Mouse (Mus musculus): ENCODE results near the gene Slc18b1. TPM values are rescaled to one million over a fixed set of nuclear protein-coding genes. Genes with fewer than 3 reads are reported as not detected.

Slc18b1 gene
- total and polyA plus RNA-seq, 2 experiments, result 3.0 to 11.4 TPM

DNA sequence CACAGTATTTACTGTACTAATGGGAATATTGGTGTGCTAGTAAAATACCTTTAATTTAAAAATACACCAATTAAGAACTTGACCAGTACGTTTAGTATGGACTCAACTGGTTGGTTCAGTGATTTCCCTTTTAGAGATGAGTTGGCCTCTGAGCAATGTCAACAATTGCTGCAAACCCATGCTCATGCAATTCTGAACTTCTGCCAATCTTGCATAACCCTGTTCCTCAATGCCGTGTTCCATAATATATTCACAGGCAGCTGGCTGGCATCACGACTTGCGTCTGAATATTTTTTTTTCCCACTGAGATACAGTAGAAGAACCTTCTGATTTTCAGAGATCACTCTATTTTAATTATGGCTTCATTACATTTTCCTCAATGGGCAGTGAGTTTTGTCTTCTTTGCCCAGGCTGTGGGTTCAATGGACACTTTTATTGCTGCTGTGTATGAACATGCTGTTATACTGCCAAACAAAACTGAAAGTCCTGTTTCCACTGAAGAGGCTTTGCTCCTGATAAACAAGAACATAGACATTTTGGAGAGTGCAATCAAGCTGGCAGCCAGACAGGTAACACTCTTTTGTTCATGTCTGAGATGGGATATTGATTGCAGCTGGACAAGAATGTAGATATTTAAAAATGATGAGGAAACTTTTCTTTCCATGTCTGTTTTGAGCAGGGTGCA is 54.6 kb downstream of the Slc18b1 start, which contains the start of gene Vnn3:
TSS of gene Vnn3 (plus strand) at position 235 of the 685 bp plus-strand sequence.
- Histone ChIP-seq H3K27ac (replicated peaks; ENCODE audit: insufficient read depth, low read depth, low read length) (peak within 1 kb of the TSS; percentile 78), H3K27me3 (ENCODE audit: control insufficient read depth, insufficient read depth, low read length) (no peaks in the 10 kb centered on the region), H3K4me1 (ENCODE audit: control insufficient read depth, insufficient read depth, low read length) (peaks cover 12% of the 10 kb centered on the region), H3K9ac (ENCODE audit: low read depth, low read length) (peak within 1 kb of the TSS; percentile 58), H3K36me3 (ENCODE audit: control insufficient read depth, insufficient read depth, low read length) (no peaks in the 10 kb centered on the region), H3K79me2 (ENCODE audit: control insufficient read depth, insufficient read depth, low read length) (no peaks in the 10 kb centered on the region; the same call in 1 of the 2 replicates), H3K4me3 (ENCODE audit: insufficient read depth, low read depth, low read length) (peak within 1 kb of the TSS; percentile 60)
- no peak for TF ChIP-seq CTCF (IDR thresholded peaks at IDR 0.05; ENCODE audit: low read depth, low read length)
- TF ChIP-seq POLR2A (IDR thresholded peaks at IDR 0.05; ENCODE audit: extremely low read depth, insufficient read depth, low read length), result no peak
- 19% methylated on average over 4 of the region's 4 CpGs for WGBS
- DNase-seq (ENCODE audit: extremely low read depth, low read depth, low spot score), result peak; percentile 98

DNA sequence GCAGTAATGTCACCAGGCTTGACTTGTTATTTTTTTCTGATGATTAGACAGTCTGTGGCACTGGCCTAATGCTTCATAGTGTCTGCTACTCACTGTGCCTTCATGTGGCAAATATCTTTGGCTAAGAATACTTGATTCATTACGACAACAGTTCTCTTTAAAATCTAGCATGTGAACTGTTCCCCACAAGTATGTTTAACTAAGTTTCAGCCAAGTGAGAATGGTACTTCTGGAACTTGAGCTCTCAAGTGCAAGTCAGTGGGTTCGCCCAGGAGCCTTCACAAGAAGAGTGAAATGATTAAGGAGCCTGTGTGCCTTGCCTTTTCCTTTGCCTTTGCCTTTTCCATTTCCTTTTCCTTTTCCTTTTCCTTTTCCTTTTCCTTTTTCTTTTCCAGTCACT is 55.3 kb downstream of the Slc18b1 start:
- H3K9ac ChIP-seq (ENCODE audit: low read depth, low read length), result peak overlapping the region; percentile 58
- 23% methylated on average over 2 of the region's 2 CpGs for WGBS
- no peak for TF ChIP-seq CTCF (IDR thresholded peaks at IDR 0.05; ENCODE audit: low read depth, low read length)
- TF ChIP-seq POLR2A (IDR thresholded peaks at IDR 0.05; ENCODE audit: extremely low read depth, insufficient read depth, low read length), result no peak
- no peaks in the 10 kb centered on the region for H3K36me3 ChIP-seq (ENCODE audit: control insufficient read depth, insufficient read depth, low read length)
- H3K27ac ChIP-seq (replicated peaks; ENCODE audit: insufficient read depth, low read depth, low read length), result peak overlapping the region; percentile 78
- no peaks in the 10 kb centered on the region; the same call in 1 of the 2 replicates for H3K79me2 ChIP-seq (ENCODE audit: control insufficient read depth, insufficient read depth, low read length)
- H3K27me3 ChIP-seq (ENCODE audit: control insufficient read depth, insufficient read depth, low read length), result no peaks in the 10 kb centered on the region
- H3K4me3 ChIP-seq (ENCODE audit: insufficient read depth, low read depth, low read length), result peak overlapping the region; percentile 60
- peak; percentile 75 for DNase-seq (ENCODE audit: extremely low read depth, low read depth, low spot score)
- peaks cover 12% of the 10 kb centered on the region for H3K4me1 ChIP-seq (ENCODE audit: control insufficient read depth, insufficient read depth, low read length)

DNA sequence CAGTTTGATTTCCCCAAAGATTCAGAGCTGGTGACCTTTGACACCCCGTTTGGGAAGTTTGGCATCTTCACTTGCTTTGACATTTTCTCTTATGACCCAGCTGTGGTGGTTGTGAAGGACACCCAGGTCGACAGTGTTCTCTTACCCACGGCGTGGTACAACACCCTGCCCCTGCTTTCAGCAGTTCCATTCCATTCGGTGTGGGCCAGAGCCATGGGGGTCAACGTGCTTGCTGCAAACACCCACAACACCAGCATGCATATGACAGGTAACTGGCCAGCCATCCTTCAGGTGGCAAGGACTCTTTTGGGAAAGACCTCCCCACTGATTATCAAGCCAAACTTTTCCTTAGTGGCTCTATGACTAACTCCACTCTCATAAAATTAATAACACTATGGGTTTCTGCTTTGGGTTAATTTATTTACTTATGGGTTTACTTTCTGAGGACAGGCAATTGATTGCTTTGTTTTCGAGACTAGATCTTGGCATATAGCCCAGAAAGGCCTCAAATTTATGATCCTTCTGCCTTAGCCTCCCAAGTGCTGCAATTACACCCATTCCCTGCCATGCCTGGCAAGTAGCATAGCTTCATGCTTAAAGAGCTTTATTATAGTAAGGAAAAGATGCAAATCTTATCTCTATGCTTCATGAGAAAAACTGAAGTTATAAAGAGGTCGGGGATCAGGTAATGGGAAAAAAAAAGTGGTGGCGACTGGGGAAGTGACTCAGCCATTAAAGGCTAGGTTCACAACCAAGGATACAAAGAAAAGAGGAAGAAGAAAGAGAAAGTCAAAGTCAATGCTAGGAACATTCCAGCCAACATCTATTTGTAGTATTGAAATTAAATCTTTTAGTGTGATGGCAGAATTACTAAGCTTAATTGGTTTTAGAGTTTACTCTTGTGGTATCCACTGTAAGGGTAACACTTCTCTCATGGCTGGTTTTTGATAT is 67.9 kb downstream of the Slc18b1 start:
- peaks cover 14% of the 10 kb centered on the region for H3K4me1 ChIP-seq (ENCODE audit: control insufficient read depth, insufficient read depth, low read length)
- no peaks in the 10 kb centered on the region for H3K79me2 ChIP-seq (ENCODE audit: control insufficient read depth, insufficient read depth, low read length)
- peak; percentile 84 for DNase-seq (ENCODE audit: extremely low read depth, low read depth, low spot score)
- no peak overlapping the region for H3K9ac ChIP-seq (ENCODE audit: low read depth, low read length)
- 29% methylated on average over 9 of the region's 9 CpGs for WGBS
- peaks cover 14% of the 10 kb centered on the region for H3K36me3 ChIP-seq (ENCODE audit: control insufficient read depth, insufficient read depth, low read length)
- no peaks in the 10 kb centered on the region for H3K27me3 ChIP-seq (ENCODE audit: control insufficient read depth, insufficient read depth, low read length)
- no peak for TF ChIP-seq POLR2A (IDR thresholded peaks at IDR 0.05; ENCODE audit: extremely low read depth, insufficient read depth, low read length)
- no peak for TF ChIP-seq CTCF (IDR thresholded peaks at IDR 0.05; ENCODE audit: low read depth, low read length)
- H3K27ac ChIP-seq (replicated peaks; ENCODE audit: insufficient read depth, low read depth, low read length), result peak overlapping the region; percentile 85
- H3K4me3 ChIP-seq (ENCODE audit: insufficient read depth, low read depth, low read length), result no peak overlapping the region

Other genes with a start within 250 kb of the Slc18b1 start
- 861 and 1,157 TPM in 2 replicates for gene Rps12, start 9.7 kb upstream of the Slc18b1 start, total RNA-seq (2014; rRNA removed)
- gene Rps12, start 9.7 kb upstream of the Slc18b1 start, polyA plus RNA-seq (2012; rRNA removed), result 473 and 533 TPM in 2 replicates
- 86.2 and 110 TPM in 2 replicates for gene Vnn3, start 54.5 kb downstream of the Slc18b1 start, total RNA-seq (2014; rRNA removed)
- gene Vnn3, start 54.5 kb downstream of the Slc18b1 start, polyA plus RNA-seq (2012; rRNA removed), result 54.9 and 58.7 TPM in 2 replicates
- gene Vnn1, start 97.7 kb downstream of the Slc18b1 start, total RNA-seq (2014; rRNA removed), result 18.5 and 48.4 TPM in 2 replicates
- 34.7 and 40.5 TPM in 2 replicates for gene Vnn1, start 97.7 kb downstream of the Slc18b1 start, polyA plus RNA-seq (2012; rRNA removed)
- not detected in 2 replicates for gene Taar1, start 123.4 kb downstream of the Slc18b1 start, total RNA-seq (2014; rRNA removed)
- not detected in 2 replicates for gene Taar1, start 123.4 kb downstream of the Slc18b1 start, polyA plus RNA-seq (2012; rRNA removed)
- gene Taar2, start 141.6 kb downstream of the Slc18b1 start, total RNA-seq (2014; rRNA removed), result not detected in 2 replicates
- gene Taar2, start 141.6 kb downstream of the Slc18b1 start, polyA plus RNA-seq (2012; rRNA removed), result not detected in 2 replicates
- gene Taar3, start 152.6 kb downstream of the Slc18b1 start, total RNA-seq (2014; rRNA removed), result not detected in 2 replicates
- gene Taar3, start 152.6 kb downstream of the Slc18b1 start, polyA plus RNA-seq (2012; rRNA removed), result not detected in 2 replicates
- gene Taar4, start 163.5 kb downstream of the Slc18b1 start, total RNA-seq (2014; rRNA removed), result not detected in 2 replicates
- not detected in 2 replicates for gene Taar4, start 163.5 kb downstream of the Slc18b1 start, polyA plus RNA-seq (2012; rRNA removed)
- not detected in 2 replicates for gene Taar5, start 173.7 kb downstream of the Slc18b1 start, total RNA-seq (2014; rRNA removed)
- not detected in 2 replicates for gene Taar5, start 173.7 kb downstream of the Slc18b1 start, polyA plus RNA-seq (2012; rRNA removed)
- not detected in 2 replicates for gene Taar6, start 188.7 kb downstream of the Slc18b1 start, total RNA-seq (2014; rRNA removed)
- gene Taar6, start 188.7 kb downstream of the Slc18b1 start, polyA plus RNA-seq (2012; rRNA removed), result not detected in 2 replicates
- not detected in 2 replicates for gene Taar7a, start 196.5 kb downstream of the Slc18b1 start, total RNA-seq (2014; rRNA removed)
- gene Taar7a, start 196.5 kb downstream of the Slc18b1 start, polyA plus RNA-seq (2012; rRNA removed), result not detected in 2 replicates
- gene Taar7b, start 203.0 kb downstream of the Slc18b1 start, total RNA-seq (2014; rRNA removed), result not detected in 2 replicates
- gene Taar7b, start 203.0 kb downstream of the Slc18b1 start, polyA plus RNA-seq (2012; rRNA removed), result not detected in 2 replicates
- gene Taar7d, start 230.2 kb downstream of the Slc18b1 start, total RNA-seq (2014; rRNA removed), result not detected in 2 replicates
- not detected in 2 replicates for gene Taar7d, start 230.2 kb downstream of the Slc18b1 start, polyA plus RNA-seq (2012; rRNA removed)
- not detected in 2 replicates for gene Taar7e, start 240.6 kb downstream of the Slc18b1 start, total RNA-seq (2014; rRNA removed)
- not detected in 2 replicates for gene Taar7e, start 240.6 kb downstream of the Slc18b1 start, polyA plus RNA-seq (2012; rRNA removed)